Mouse (Mus musculus) intestine, embryonic 14.5 days (tissue): ENCODE results near the gene Bcl2l2. TPM values are rescaled to one million over a fixed set of nuclear protein-coding genes. Genes with fewer than 3 reads are reported as not detected.

Source experiments
- ATAC-seq: fragments of 200-750 bp; cut with Nextera tagmentation; replicated peaks from 2 replicates; pipeline ENCODE4 v1.8.0; 2017; ENCODE audit warnings: low read depth, moderate number of reproducible peaks, moderate TSS enrichment, moderate library complexity; ENCODE audit not compliant: low FRiP score, low TSS enrichment
- DNase-seq: peaks from one replicate; pipeline ENCODE4 v3.0.0-alpha.2; 2018; ENCODE audit warnings: low spot score
- H3K27ac ChIP-seq: fragments of 300-500 bp; sonication (generic); 2 replicates; pipeline ENCODE4 v1.5.1; 2014; ENCODE audit warnings: low read depth, mild to moderate bottlenecking, control low read depth
- H3K27me3 ChIP-seq: fragments of 300-500 bp; sonication (generic); replicated peaks from 2 replicates; pipeline ENCODE4 v1.6.1; 2014; ENCODE audit warnings: low read length, control low read depth; ENCODE audit not compliant: control insufficient read depth, insufficient read depth
- H3K36me3 ChIP-seq: fragments of 300-500 bp; sonication (generic); 2 replicates; pipeline ENCODE4 v1.6.1; 2014; ENCODE audit warnings: low read length, control low read depth; ENCODE audit not compliant: control insufficient read depth, insufficient read depth
- H3K4me1 ChIP-seq: fragments of 300-500 bp; sonication (generic); replicated peaks from 2 replicates; pipeline ENCODE4 v1.6.1; 2014; ENCODE audit warnings: low read length, control low read depth, mixed read lengths; ENCODE audit not compliant: control insufficient read depth, insufficient read depth
- H3K4me2 ChIP-seq: fragments of 300-500 bp; sonication (generic); 2 replicates; pipeline ENCODE4 v1.6.1; 2014; ENCODE audit warnings: low read length
- H3K4me3 ChIP-seq: fragments of 300-500 bp; sonication (generic); 2 replicates; pipeline ENCODE4 v1.5.1; 2014; ENCODE audit warnings: low read depth, low read length, control low read depth, mixed read lengths
- H3K9ac ChIP-seq: fragments of 300-500 bp; sonication (generic); 2 replicates; pipeline ENCODE4 v1.6.1; 2014; ENCODE audit warnings: mild to moderate bottlenecking, low read length
- H3K9me3 ChIP-seq: fragments of 300-500 bp; sonication (generic); 2 replicates; pipeline ENCODE4 v1.6.1; 2016; ENCODE audit warnings: low read length, control low read depth; ENCODE audit not compliant: control insufficient read depth
- WGBS: fragments of 180-500 bp; shearing (Covaris S2); extraction: QIAGEN DNeasy Blood & Tissue Kit; methylation state at CpG from one replicate; pipeline ENCODE4 v1.1.7; 2014; 5-methylcytosine and 5-hydroxymethylcytosine counted together
- polyA plus RNA-seq: library from polyadenylated mRNA; unstranded; fragments of >200 nt; fragmentation: Nextera tagmentation; extraction: Ambion mirVana; gene quantifications from 2 replicates; pipeline ENCODE4 v1.2.1, GENCODE M21; 2014

Bcl2l2 gene
- polyA plus RNA-seq, 1 experiment from 2014 or later: 5.2 TPM

GRCm38 (mm10) chr14:54865626-54866025 lies 17.6 kb upstream of the Bcl2l2 start:
- H3K9me3 ChIP-seq: no peaks in the 10 kb centered on the region
- no peak for ATAC-seq
- no peak for DNase-seq
- no peak overlapping the region for H3K9ac ChIP-seq
- H3K4me2 ChIP-seq: no peak overlapping the region
- H3K27me3 ChIP-seq: no peaks in the 10 kb centered on the region
- H3K4me3 ChIP-seq: no peak overlapping the region
- no peak overlapping the region for H3K27ac ChIP-seq
- 81% methylated on average over 5 of the region's 5 CpGs for WGBS
- H3K36me3 ChIP-seq: no peaks in the 10 kb centered on the region
- no peaks in the 10 kb centered on the region; the same call in 1 of the 2 replicates for H3K4me1 ChIP-seq

GRCm38 (mm10) chr14:54866268-54866667 lies 16.9 kb upstream of the Bcl2l2 start:
- no peaks in the 10 kb centered on the region for H3K9me3 ChIP-seq
- no peak overlapping the region for H3K4me3 ChIP-seq
- WGBS: 57% methylated on average over 3 of the region's 3 CpGs
- H3K4me1 ChIP-seq: no peaks in the 10 kb centered on the region; the same call in 1 of the 2 replicates
- H3K27ac ChIP-seq: no peak overlapping the region
- no peak overlapping the region for H3K4me2 ChIP-seq
- H3K36me3 ChIP-seq: no peaks in the 10 kb centered on the region
- H3K27me3 ChIP-seq: no peaks in the 10 kb centered on the region
- DNase-seq (no peak), ATAC-seq (no peak)
- no peak overlapping the region for H3K9ac ChIP-seq

DNA sequence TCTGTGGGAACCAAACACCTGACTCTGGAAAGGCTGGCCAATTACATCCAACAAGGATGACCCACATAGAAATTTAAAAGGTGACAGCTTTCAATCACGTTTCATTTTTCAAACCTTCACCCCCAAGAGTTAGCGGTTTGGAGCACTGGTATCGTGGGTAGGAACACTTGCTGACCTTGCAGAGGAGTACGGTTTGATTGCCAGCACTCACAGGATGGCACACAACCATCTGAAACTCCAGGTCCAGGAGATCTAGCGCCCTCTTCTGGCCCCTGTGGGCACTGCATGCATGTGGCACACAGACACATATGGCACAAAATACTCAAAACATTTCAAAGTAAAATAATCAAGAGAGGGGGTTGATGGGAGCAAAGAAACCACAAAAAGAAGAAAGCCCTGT lies 16.2 kb upstream of the Bcl2l2 start:
- no peaks in the 10 kb centered on the region for H3K27me3 ChIP-seq
- H3K9me3 ChIP-seq: no peaks in the 10 kb centered on the region
- no peak overlapping the region for H3K4me3 ChIP-seq
- no peak overlapping the region for H3K27ac ChIP-seq
- H3K4me1 ChIP-seq: no peaks in the 10 kb centered on the region; the same call in 1 of the 2 replicates
- no peak overlapping the region for H3K4me2 ChIP-seq
- DNase-seq: no peak
- H3K9ac ChIP-seq: no peak overlapping the region
- no peak for ATAC-seq
- WGBS: 57% methylated on average over 5 of the region's 5 CpGs
- H3K36me3 ChIP-seq: no peaks in the 10 kb centered on the region

DNA sequence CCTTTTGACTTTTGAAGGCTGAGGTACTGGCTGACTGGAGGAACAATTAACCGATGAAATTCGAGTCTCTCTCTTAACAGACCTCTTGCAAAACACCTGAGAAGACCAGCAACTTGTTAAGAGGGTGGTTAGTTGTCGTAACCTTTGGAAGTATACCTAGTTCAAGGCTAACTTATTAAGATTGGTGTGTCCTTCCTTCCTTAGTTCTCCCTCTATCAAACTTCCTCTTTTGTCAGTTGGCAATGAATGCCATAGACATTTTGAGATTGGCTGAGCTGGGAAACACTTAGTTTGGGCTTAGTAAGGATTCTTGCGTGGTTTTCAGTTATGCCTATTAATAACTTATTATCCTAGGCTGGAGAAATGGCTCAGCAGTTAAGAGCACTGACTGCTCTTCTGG lies 15.2 kb upstream of the Bcl2l2 start:
- no peak for DNase-seq
- Histone ChIP-seq H3K9me3 (no peaks in the 10 kb centered on the region), H3K4me1 (no peaks in the 10 kb centered on the region; the same call in 1 of the 2 replicates), H3K36me3 (no peaks in the 10 kb centered on the region), H3K4me2 (no peak overlapping the region), H3K27me3 (no peaks in the 10 kb centered on the region), H3K27ac (no peak overlapping the region), H3K9ac (no peak overlapping the region), H3K4me3 (no peak overlapping the region)
- no peak for ATAC-seq
- WGBS: 83% methylated on average over 4 of the region's 4 CpGs

- no peak within 1 kb of the TSS for H3K9ac ChIP-seq
- H3K27me3 ChIP-seq: 0 out of 2 replicates have a peak, but pooled peaks cover 3% of the 10 kb centered on the region
- no peak for ATAC-seq
These were observed 12.3 kb upstream of the Bcl2l2 start, which contains the start of gene Homez for GRCm38 (mm10) chr14:54870861-54871260. Gene Homez, minus strand, starts transcription at chr14:54870961.

GRCm38 (mm10) chr14:54874165-54874564 lies 9.0 kb upstream of the Bcl2l2 start:
- no peaks in the 10 kb centered on the region for H3K36me3 ChIP-seq
- no peak overlapping the region for H3K9ac ChIP-seq
- no peak overlapping the region for H3K4me2 ChIP-seq
- WGBS: 86% methylated on average over 3 of the region's 3 CpGs
- 0 out of 2 replicates have a peak, but pooled peaks cover 4% of the 10 kb centered on the region for H3K27me3 ChIP-seq
- no peaks in the 10 kb centered on the region for H3K9me3 ChIP-seq
- DNase-seq: no peak
- no peak overlapping the region for H3K4me3 ChIP-seq
- 0 out of 2 replicates have a peak, but pooled peaks cover 4% of the 10 kb centered on the region for H3K4me1 ChIP-seq
- no peak overlapping the region for H3K27ac ChIP-seq
- ATAC-seq: no peak

More at GRCm38 (mm10) chr14:54870861-54871260, 12.3 kb upstream of the Bcl2l2 start, which contains the start of gene Homez:
- WGBS: 86% methylated on average over 5 of the region's 5 CpGs
- H3K9me3 ChIP-seq: no peaks in the 10 kb centered on the region
- no peak for DNase-seq
- no peak within 1 kb of the TSS for H3K4me2 ChIP-seq
- no peaks in the 10 kb centered on the region for H3K4me1 ChIP-seq
- no peak within 1 kb of the TSS for H3K27ac ChIP-seq
- no peaks in the 10 kb centered on the region for H3K36me3 ChIP-seq
- no peak within 1 kb of the TSS for H3K4me3 ChIP-seq

GRCm38 (mm10) chr14:54875844-54876538 lies 7.2 kb upstream of the Bcl2l2 start:
- WGBS: 3% methylated on average over 35 of the region's 36 CpGs
- H3K27me3 ChIP-seq: 0 out of 2 replicates have a peak, but pooled peaks cover 4% of the 10 kb centered on the region
- H3K9ac ChIP-seq: peak overlapping the region; percentile 78
- H3K4me1 ChIP-seq: 0 out of 2 replicates have a peak, but pooled peaks cover 4% of the 10 kb centered on the region
- H3K4me2 ChIP-seq: peak overlapping the region; percentile 86
- DNase-seq: no peak
- no peaks in the 10 kb centered on the region for H3K36me3 ChIP-seq
- peak overlapping the region; percentile 76 for H3K27ac ChIP-seq
- H3K4me3 ChIP-seq: peak overlapping the region; percentile 76
- peak; percentile 11; the same call in 1 of the 2 replicates for ATAC-seq
- H3K9me3 ChIP-seq: no peaks in the 10 kb centered on the region

DNA sequence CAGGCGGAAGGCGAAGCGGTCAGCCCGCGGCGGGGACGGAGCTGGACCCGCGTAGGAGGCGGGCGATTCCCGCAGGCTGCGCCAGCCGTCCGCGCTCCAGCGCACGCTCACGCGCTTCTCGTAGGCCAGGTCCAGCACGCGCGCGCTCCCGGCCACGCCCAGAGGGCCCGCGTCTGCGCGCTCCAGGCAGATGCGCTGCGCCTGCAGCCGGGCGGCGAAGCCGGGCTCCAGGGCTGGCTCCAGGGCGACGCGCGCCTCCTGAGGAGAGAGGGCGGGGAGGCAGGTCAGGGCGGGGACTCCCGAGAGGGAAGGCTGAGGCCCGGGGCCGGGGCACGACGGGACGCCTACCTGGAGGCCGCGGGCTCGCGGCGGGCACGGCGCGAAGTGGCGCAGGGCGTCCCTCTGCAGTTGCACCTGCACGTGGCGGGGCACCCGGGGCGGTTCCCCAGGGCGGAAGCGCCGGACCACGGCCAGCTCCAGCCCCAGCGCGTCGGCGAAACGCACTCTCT lies 6.6 kb upstream of the Bcl2l2 start:
- ATAC-seq (peak; percentile 92), DNase-seq (peak; percentile 90)
- H3K27me3 ChIP-seq: 0 out of 2 replicates have a peak, but pooled peaks cover 4% of the 10 kb centered on the region
- no peaks in the 10 kb centered on the region for H3K36me3 ChIP-seq
- peak overlapping the region; percentile 86 for H3K4me2 ChIP-seq
- H3K4me1 ChIP-seq: 0 out of 2 replicates have a peak, but pooled peaks cover 4% of the 10 kb centered on the region
- no peaks in the 10 kb centered on the region for H3K9me3 ChIP-seq
- H3K27ac ChIP-seq: peak overlapping the region; percentile 76
- 0% methylated on average over 64 of the region's 72 CpGs for WGBS
- peak overlapping the region; percentile 76 for H3K4me3 ChIP-seq
- peak overlapping the region; percentile 78 for H3K9ac ChIP-seq
